Mouse (Mus musculus): ENCODE results near the gene Vmn1r1.

- TF ChIP-seq CTCF (conservative IDR thresholded peaks at IDR 0.05; ENCODE audit: low read length) (peak; percentile 98), POU5F1 (IDR thresholded peaks at IDR 0.05; ENCODE audit: borderline replicate concordance, low read length) (no peak), NANOG (IDR thresholded peaks at IDR 0.05; ENCODE audit: borderline replicate concordance, low read length) (no peak)
These were observed 23.9 kb downstream of the Vmn1r1 start for GRCm38 (mm10) chr1:182140370-182140769.

All from E14TG2a.4 (cell line).